Mouse (Mus musculus) thymus, postnatal 10 days (tissue): ENCODE measurements around the gene Klhl26.

Experiments
- DNase-seq, 2 experiments: peaks; one replicate each; pipeline ENCODE4 v3.0.0; 2021; ENCODE audit warnings: low spot score in 2 of 2

Klhl26 gene

DNA sequence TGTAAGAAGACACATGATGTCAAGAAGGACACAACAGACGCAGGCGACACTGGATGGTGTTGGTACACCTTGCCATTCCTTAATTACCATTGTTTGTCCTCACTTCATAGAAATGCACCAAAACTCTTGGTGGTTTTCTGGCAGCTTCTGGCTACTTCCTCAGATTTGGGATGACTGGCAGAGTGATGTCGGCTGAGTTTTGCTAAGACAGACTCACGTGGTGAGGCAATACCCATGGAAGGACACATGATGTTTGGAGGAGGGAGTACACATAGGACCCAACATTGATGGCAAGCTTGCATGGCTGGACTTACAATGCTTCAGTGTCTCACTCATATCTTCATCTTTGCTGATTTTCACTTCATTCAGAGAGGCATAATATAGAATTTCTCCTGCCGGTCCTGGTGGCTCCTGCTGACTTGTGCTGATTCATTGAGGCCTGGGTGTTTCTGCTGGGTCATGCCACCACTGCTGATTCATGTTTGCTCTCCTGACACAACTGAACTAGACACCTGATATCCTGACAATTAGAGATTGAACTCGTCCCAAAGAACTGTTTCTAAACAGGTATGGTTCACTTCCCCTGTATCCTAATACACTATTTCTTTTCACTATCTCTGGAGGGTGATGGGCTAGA is 62.3 kb downstream of the Klhl26 start:
- no peak for DNase-seq

- no peak for DNase-seq
Observed at GRCm38 (mm10) chr8:70410281-70410680, 66.5 kb downstream of the Klhl26 start.

- no peak for DNase-seq
Observed at GRCm38 (mm10) chr8:70409455-70409871, 67.3 kb downstream of the Klhl26 start.

GRCm38 (mm10) chr8:70409019-70409418 is 67.7 kb downstream of the Klhl26 start:
- no peak for DNase-seq

DNA sequence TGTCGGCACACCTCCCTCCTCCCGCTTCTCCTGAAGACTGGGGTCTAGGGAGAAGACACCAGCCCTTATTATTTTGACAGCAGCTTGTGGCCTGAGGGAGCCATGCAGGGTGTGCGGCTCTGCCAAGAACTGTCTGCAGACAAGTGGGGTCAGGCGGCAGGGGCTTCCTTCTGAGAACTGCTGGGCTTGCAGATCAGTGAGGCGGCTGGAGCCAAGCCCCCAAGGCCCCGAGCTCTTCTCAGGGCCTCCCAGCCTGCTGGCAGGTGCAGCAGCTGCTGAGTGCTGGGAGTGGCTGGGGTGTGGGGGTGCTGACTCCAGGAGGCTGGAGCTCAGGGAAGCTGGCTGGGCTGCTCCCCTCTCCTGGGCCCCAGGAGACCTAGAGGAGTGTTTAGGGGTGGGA is 68.5 kb downstream of the Klhl26 start:
- DNase-seq: no peak

DNA sequence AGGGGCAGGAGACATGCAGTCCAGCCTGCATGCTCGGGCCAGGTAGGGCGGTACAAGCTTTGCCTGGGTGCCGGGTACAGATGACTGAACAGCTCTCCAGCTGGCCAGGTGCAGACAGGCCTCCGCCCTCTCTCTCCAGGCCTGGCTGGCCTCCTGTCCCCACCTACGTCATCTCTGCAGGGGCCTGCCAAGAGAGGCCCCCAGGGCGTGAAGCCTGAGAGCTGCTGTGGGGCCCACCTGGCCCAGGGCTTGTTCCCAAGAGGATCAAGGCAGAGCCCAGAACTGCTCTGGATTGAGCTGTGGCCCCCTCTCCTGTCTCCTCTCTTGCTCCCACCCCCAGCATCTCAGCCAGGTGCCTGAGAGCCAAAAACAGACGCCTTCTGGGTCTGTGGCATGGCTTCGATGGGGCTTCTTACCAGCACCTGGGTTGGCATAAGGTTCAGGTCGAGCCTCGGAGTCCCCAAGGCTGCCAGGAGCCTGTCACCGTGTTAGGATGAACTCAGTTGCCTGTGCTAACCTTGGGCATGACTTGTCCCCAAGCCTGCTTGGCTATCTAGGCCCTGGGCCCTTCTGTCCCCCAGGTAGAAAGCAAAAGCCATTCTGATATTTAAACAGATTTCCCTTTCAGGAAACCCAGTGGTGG is 70.2 kb downstream of the Klhl26 start:
- no peak for DNase-seq

- no peak for DNase-seq
Observed at GRCm38 (mm10) chr8:70405189-70405588, 71.6 kb downstream of the Klhl26 start.

- DNase-seq: no peak
Observed at GRCm38 (mm10) chr8:70404212-70404611, 72.6 kb downstream of the Klhl26 start.
